In genomic region chr11:55566309-55567099, GRCm38 (mm10) we compare ENCODE assay signal across 24 mouse cellular contexts. TPM values are rescaled to one million over a fixed set of nuclear protein-coding genes. Genes with fewer than 3 reads are reported as not detected.
DNase-seq lines count a peak whose midpoint lies in the region; ATAC-seq lines count a peak whose summit lies in the region.
"Had no signal": no experiment of that assay in that cellular context is flagged by ENCODE, and none has a peak within 500 bp of the region (broad histone marks: within the 10 kb centered on the region; RNA-seq: fewer than 3 reads in every experiment).

No protein-coding gene starts in this region.

- H3K9me3 ChIP-seq in midbrain, embryonic 14.5 days (ENCODE audit: control insufficient read depth, low read length) = no peaks in the 10 kb centered on the region
- H3K9me3 ChIP-seq in midbrain, embryonic 10.5 days (replicated peaks) = no peaks in the 10 kb centered on the region
- no peaks in the 10 kb centered on the region for H3K9me3 ChIP-seq in hindbrain, embryonic 14.5 days (ENCODE audit: control insufficient read depth, low read length)
- no peaks in the 10 kb centered on the region for H3K9me3 ChIP-seq in neural tube, embryonic 15.5 days (replicated peaks)
- H3K9me3 ChIP-seq: heart, embryonic 10.5 days; megakaryocyte, embryonic 14.5 days had no signal

- H3K36me3 ChIP-seq in midbrain, embryonic 14.5 days (ENCODE audit: control insufficient read depth, insufficient read depth, low read length) = no peaks in the 10 kb centered on the region
- no peaks in the 10 kb centered on the region for H3K36me3 ChIP-seq in midbrain, embryonic 10.5 days
- H3K36me3 ChIP-seq in hindbrain, embryonic 14.5 days (replicated peaks; ENCODE audit: control insufficient read depth, insufficient read depth) = no peaks in the 10 kb centered on the region
- H3K36me3 ChIP-seq in neural tube, embryonic 15.5 days = no peaks in the 10 kb centered on the region
- H3K36me3 ChIP-seq: heart, embryonic 10.5 days had no signal

- no peak overlapping the region for H3K4me3 ChIP-seq in midbrain, embryonic 14.5 days (replicated peaks; ENCODE audit: low read depth, low read length)
- H3K4me3 ChIP-seq in midbrain, embryonic 10.5 days = no peak overlapping the region
- H3K4me3 ChIP-seq in hindbrain, embryonic 14.5 days (replicated peaks; ENCODE audit: low read length) = no peak overlapping the region
- no peak overlapping the region for H3K4me3 ChIP-seq in neural tube, embryonic 15.5 days (replicated peaks)
- H3K4me3 ChIP-seq: gastrocnemius, adult 2 months; heart, embryonic 10.5 days; megakaryocyte, embryonic 14.5 days had no signal

- WGBS in midbrain, embryonic 14.5 days = 56% methylated on average over 9 of the region's 9 CpGs
- 73% methylated on average over 9 of the region's 9 CpGs for WGBS in midbrain, embryonic 10.5 days
- 32% methylated on average over 9 of the region's 9 CpGs for WGBS in hindbrain, embryonic 14.5 days
- WGBS in neural tube, embryonic 15.5 days = 18% methylated on average over 9 of the region's 9 CpGs

- H3K4me1 ChIP-seq in midbrain, embryonic 14.5 days (ENCODE audit: control insufficient read depth, insufficient read depth, low read length) = no peaks in the 10 kb centered on the region
- H3K4me1 ChIP-seq in midbrain, embryonic 10.5 days = peaks cover 11% of the 10 kb centered on the region; the same call in 1 of the 2 replicates
- peaks cover 26% of the 10 kb centered on the region for H3K4me1 ChIP-seq in hindbrain, embryonic 14.5 days (replicated peaks; ENCODE audit: control insufficient read depth, insufficient read depth, low read length)
- peaks cover 29% of the 10 kb centered on the region for H3K4me1 ChIP-seq in neural tube, embryonic 15.5 days
- H3K4me1 ChIP-seq: megakaryocyte, embryonic 14.5 days had no signal

- H3K27ac ChIP-seq in midbrain, embryonic 14.5 days (replicated peaks; ENCODE audit: low read depth, low read length) = no peak overlapping the region
- no peak overlapping the region for H3K27ac ChIP-seq in midbrain, embryonic 10.5 days (replicated peaks)
- H3K27ac ChIP-seq in hindbrain, embryonic 14.5 days = peak overlapping the region; percentile 21; the same call in 1 of the 2 replicates
- peak overlapping the region; percentile 48; the same call in 1 of the 2 replicates for H3K27ac ChIP-seq in neural tube, embryonic 15.5 days (replicated peaks)
- H3K27ac ChIP-seq: gastrocnemius, adult 2 months; heart, embryonic 10.5 days had no signal

- ATAC-seq in midbrain, embryonic 14.5 days (ENCODE audit: low FRiP score, low TSS enrichment) = no peak
- 0 out of 2 replicates have a peak, but pooled peaks have one; percentile 21 for ATAC-seq in hindbrain, embryonic 14.5 days (ENCODE audit: low FRiP score)
- peak; percentile 50; the same call in 1 of the 2 replicates for ATAC-seq in neural tube, embryonic 15.5 days (ENCODE audit: low FRiP score)
- no peak for ATAC-seq in activated CD4-positive, CD25-positive, alpha-beta regulatory T cell, adult 4 months

- DNase-seq in midbrain, embryonic 14.5 days = peak; percentile 26
- no peak for DNase-seq in midbrain, embryonic 10.5 days (ENCODE audit: low spot score)
- peak; percentile 35 for DNase-seq in forelimb bud, embryonic 11.5 days (ENCODE audit: low read depth, low spot score)
- no peak for DNase-seq in hindbrain, embryonic 14.5 days (ENCODE audit: low spot score)
- DNase-seq in spleen, postnatal 10 days (ENCODE audit: low spot score in 2 of 2) = no peak
- DNase-seq: adrenal gland, postnatal 14 days; cerebellum, adult 18-20 months; gastrocnemius, adult 2 months; kidney, adult 8-10 months; kidney, postnatal 14 days; left cerebral cortex, postnatal 4 days; lung, adult 18-20 months; lung, postnatal 14 days; right cerebral cortex, adult 18-20 months; thymus, postnatal 25 days had no signal

- H3K4me2 ChIP-seq in midbrain, embryonic 14.5 days (ENCODE audit: low read length) = no peak overlapping the region
- H3K4me2 ChIP-seq in hindbrain, embryonic 14.5 days (replicated peaks) = no peak overlapping the region
- no peak overlapping the region for H3K4me2 ChIP-seq in neural tube, embryonic 15.5 days
- H3K4me2 ChIP-seq: liver, embryonic 11.5 days had no signal

- no peak overlapping the region for H3K9ac ChIP-seq in midbrain, embryonic 14.5 days (replicated peaks; ENCODE audit: low read length)
- H3K9ac ChIP-seq in hindbrain, embryonic 14.5 days = no peak overlapping the region
- H3K9ac ChIP-seq in neural tube, embryonic 15.5 days (replicated peaks) = no peak overlapping the region

- H3K27me3 ChIP-seq in midbrain, embryonic 14.5 days (ENCODE audit: control insufficient read depth, insufficient read depth, low read length) = no peaks in the 10 kb centered on the region
- H3K27me3 ChIP-seq in midbrain, embryonic 10.5 days (ENCODE audit: low read depth, poor library complexity, severe bottlenecking) = no peaks in the 10 kb centered on the region
- H3K27me3 ChIP-seq in hindbrain, embryonic 14.5 days (ENCODE audit: control insufficient read depth, insufficient read depth, low read length) = no peaks in the 10 kb centered on the region
- H3K27me3 ChIP-seq in neural tube, embryonic 15.5 days (replicated peaks) = no peaks in the 10 kb centered on the region

RNA-seq across cellular contexts. Expression of gene Glra1, which starts 41.5 kb away (rescaled TPM):
- 0.24 and 0.53 TPM in 2 replicates for polyA plus RNA-seq in midbrain, embryonic 14.5 days (2014; fragmentation: Nextera tagmentation; extraction: Ambion mirVana)
- 0.05 and 0.31 TPM in 2 replicates for polyA plus RNA-seq in midbrain, embryonic 10.5 days (2016; fragmentation: Nextera tagmentation; extraction: Ambion mirVana)
- polyA plus RNA-seq in hindbrain, embryonic 14.5 days (2014; fragmentation: Nextera tagmentation; extraction: Ambion mirVana) = 1.7 and 2.5 TPM in 2 replicates
- polyA plus RNA-seq in neural tube, embryonic 15.5 days (2015; fragmentation: Nextera tagmentation; extraction: Ambion mirVana) = 3.2 and 3.5 TPM in 2 replicates
- polyA plus RNA-seq in activated CD4-positive, CD25-positive, alpha-beta regulatory T cell, adult 4 months (2017; shearing (Covaris generic)) = not detected
- polyA plus RNA-seq: embryonic facial prominence, embryonic 14.5 days; gonadal fat pad, adult 2 months; heart, embryonic 10.5 days; heart, postnatal 0 days; liver, embryonic 11.5 days; small intestine, adult 2 months had no signal

Comparison
In these comparisons a context has a peak if more than half of its experiments do, and no peak if none do; other contexts are left out.
1. DNase-seq: peak in midbrain, embryonic 14.5 days (single experiment) and forelimb bud, embryonic 11.5 days (single experiment); none in midbrain, embryonic 10.5 days (single experiment), hindbrain, embryonic 14.5 days (single experiment) and spleen, postnatal 10 days (0 of 2).
2. ATAC-seq: peak in hindbrain, embryonic 14.5 days (single experiment) and neural tube, embryonic 15.5 days (single experiment); none in midbrain, embryonic 14.5 days (single experiment) and activated CD4-positive, CD25-positive, alpha-beta regulatory T cell, adult 4 months (single experiment).
3. H3K27ac ChIP-seq: peak in hindbrain, embryonic 14.5 days (single experiment) and neural tube, embryonic 15.5 days (single experiment); none in midbrain, embryonic 14.5 days (single experiment) and midbrain, embryonic 10.5 days (single experiment).